Mouse (Mus musculus): Measurements from ENCODE around the gene Rtn4rl1. TPM values are rescaled to one million over a fixed set of nuclear protein-coding genes. Genes with fewer than 3 reads are reported as not detected.

Rtn4rl1 gene
- polyA plus RNA-seq, 1 experiment from 2014 or later: 2.6 TPM

DNA sequence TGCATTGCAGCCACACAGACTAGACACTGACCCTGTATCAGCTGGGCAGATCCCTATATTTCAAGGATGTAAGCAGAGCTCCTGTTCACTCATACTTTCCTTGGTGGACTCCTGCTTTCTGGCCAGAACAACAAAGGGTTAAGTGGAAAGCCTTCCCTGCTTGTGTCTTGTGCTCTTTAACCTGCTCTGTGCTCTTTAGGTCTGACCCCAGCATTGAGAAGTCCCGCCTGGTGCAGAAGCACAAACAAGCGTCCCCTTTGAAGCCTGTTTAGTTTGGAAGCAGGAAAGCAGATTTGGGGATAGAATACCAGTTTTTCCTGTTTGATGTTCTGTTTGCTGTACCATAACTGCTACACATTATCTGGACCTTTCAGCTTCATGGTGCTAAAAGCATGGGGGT is 35.7 kb upstream of the Rtn4rl1 start:
- WGBS: 56% methylated on average over 2 of the region's 2 CpGs
- Histone ChIP-seq H3K4me2 (no peak overlapping the region), H3K9ac (no peak overlapping the region), H3K9me3 (replicated peaks) (no peaks in the 10 kb centered on the region), H3K4me1 (no peaks in the 10 kb centered on the region), H3K36me3 (ENCODE audit: poor library complexity, severe bottlenecking) (peaks cover 54% of the 10 kb centered on the region), H3K4me3 (no peak overlapping the region), H3K27me3 (peaks cover 3% of the 10 kb centered on the region), H3K27ac (no peak overlapping the region)
- no peak for ATAC-seq

DNA sequence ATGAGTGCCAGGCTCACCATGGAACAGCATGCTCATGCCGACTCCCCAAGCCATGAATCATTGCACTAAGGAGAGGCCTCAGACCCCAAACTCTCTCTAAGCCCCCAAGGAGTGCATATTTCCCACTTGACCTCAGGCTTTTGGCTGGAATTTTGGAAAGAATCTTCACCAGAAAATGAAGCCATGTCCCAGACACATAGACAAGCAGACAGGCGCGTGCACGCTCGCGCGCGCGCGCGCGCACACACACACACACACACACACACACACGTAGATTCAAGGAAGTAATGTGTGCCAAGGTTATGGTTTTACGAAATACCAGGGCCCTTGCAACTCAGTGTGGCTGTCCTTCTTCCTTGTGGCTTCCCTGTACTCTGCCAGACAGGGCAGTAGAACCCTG is 35.2 kb upstream of the Rtn4rl1 start:
- no peak for ATAC-seq
- Histone ChIP-seq H3K4me3 (no peak overlapping the region), H3K4me2 (no peak overlapping the region), H3K4me1 (no peaks in the 10 kb centered on the region), H3K36me3 (ENCODE audit: poor library complexity, severe bottlenecking) (peaks cover 59% of the 10 kb centered on the region), H3K27ac (no peak overlapping the region), H3K9ac (no peak overlapping the region), H3K27me3 (peaks cover 8% of the 10 kb centered on the region), H3K9me3 (replicated peaks) (no peaks in the 10 kb centered on the region)
- WGBS: 96% methylated on average over 14 of the region's 14 CpGs

DNA sequence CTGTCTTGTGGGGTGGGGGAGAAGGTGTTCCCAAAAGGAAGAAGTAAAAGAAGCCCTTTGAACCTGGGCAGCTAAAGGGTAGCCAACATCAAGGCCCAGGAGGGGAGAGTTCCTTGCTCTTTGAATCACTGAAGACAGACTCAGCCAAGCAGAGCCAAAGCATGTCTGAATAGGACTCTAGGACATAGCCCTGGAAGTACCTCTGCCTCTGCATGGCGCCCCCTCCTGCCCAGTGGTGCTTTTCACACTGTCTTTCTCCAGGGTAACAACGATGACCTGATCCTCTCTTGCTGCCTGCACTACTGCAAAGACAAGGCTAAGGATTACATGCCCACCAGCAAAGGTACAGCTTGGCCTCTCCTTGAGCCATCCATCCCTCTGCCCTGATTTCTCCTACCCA is 34.0 kb upstream of the Rtn4rl1 start:
- H3K27ac ChIP-seq: no peak overlapping the region
- no peak overlapping the region for H3K9ac ChIP-seq
- H3K4me3 ChIP-seq: no peak overlapping the region
- WGBS: 66% methylated on average over 2 of the region's 2 CpGs
- no peak overlapping the region for H3K4me2 ChIP-seq
- no peaks in the 10 kb centered on the region for H3K4me1 ChIP-seq
- no peak for ATAC-seq
- H3K36me3 ChIP-seq (ENCODE audit: poor library complexity, severe bottlenecking): peaks cover 63% of the 10 kb centered on the region
- H3K9me3 ChIP-seq (replicated peaks): no peaks in the 10 kb centered on the region
- H3K27me3 ChIP-seq: peaks cover 20% of the 10 kb centered on the region

DNA sequence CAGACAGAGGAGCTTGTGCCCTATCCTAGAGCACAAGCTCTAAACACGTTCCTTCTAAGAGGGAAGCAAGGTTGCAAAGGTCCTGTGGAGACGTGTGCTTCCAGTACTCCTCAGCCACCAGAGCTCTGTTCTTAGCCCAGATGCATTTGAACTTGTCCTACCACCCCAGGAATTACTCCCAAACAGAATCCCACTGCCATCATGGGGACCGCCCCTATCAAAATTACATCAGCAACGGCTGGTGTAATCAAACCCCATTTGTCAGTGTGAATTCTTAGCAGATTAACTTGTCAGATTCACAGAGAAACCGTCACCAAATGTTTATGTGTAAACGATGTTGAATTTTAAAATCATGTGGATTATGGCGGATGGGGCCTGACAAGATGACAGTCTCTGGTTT is 32.6 kb upstream of the Rtn4rl1 start:
- H3K27ac ChIP-seq: no peak overlapping the region
- peaks cover 63% of the 10 kb centered on the region for H3K36me3 ChIP-seq (ENCODE audit: poor library complexity, severe bottlenecking)
- H3K27me3 ChIP-seq: peaks cover 34% of the 10 kb centered on the region
- H3K9ac ChIP-seq: no peak overlapping the region
- H3K9me3 ChIP-seq (replicated peaks): no peaks in the 10 kb centered on the region
- 85% methylated on average over 7 of the region's 7 CpGs for WGBS
- no peak overlapping the region for H3K4me2 ChIP-seq
- ATAC-seq: no peak
- H3K4me3 ChIP-seq: no peak overlapping the region
- H3K4me1 ChIP-seq: peaks cover 7% of the 10 kb centered on the region

- peaks cover 13% of the 10 kb centered on the region for H3K4me1 ChIP-seq
- H3K36me3 ChIP-seq (ENCODE audit: poor library complexity, severe bottlenecking): peaks cover 63% of the 10 kb centered on the region
- H3K4me2 ChIP-seq: no peak overlapping the region
- peaks cover 39% of the 10 kb centered on the region for H3K27me3 ChIP-seq
- no peak overlapping the region for H3K4me3 ChIP-seq
- ATAC-seq: no peak
- no peak overlapping the region for H3K27ac ChIP-seq
- no peaks in the 10 kb centered on the region for H3K9me3 ChIP-seq (replicated peaks)
- no peak overlapping the region for H3K9ac ChIP-seq
- 82% methylated on average over 4 of the region's 4 CpGs for WGBS
Measured at GRCm38 (mm10) chr11:75161417-75162008, 32.1 kb upstream of the Rtn4rl1 start.

GRCm38 (mm10) chr11:75162591-75163080 is 30.9 kb upstream of the Rtn4rl1 start:
- no peak for ATAC-seq
- H3K4me2 ChIP-seq: no peak overlapping the region
- peaks cover 24% of the 10 kb centered on the region for H3K4me1 ChIP-seq
- no peaks in the 10 kb centered on the region for H3K9me3 ChIP-seq (replicated peaks)
- H3K27ac ChIP-seq: no peak overlapping the region
- H3K27me3 ChIP-seq: peaks cover 51% of the 10 kb centered on the region
- H3K9ac ChIP-seq: no peak overlapping the region
- no peak overlapping the region for H3K4me3 ChIP-seq
- WGBS: 94% methylated on average over 12 of the region's 12 CpGs
- peaks cover 57% of the 10 kb centered on the region for H3K36me3 ChIP-seq (ENCODE audit: poor library complexity, severe bottlenecking)

DNA sequence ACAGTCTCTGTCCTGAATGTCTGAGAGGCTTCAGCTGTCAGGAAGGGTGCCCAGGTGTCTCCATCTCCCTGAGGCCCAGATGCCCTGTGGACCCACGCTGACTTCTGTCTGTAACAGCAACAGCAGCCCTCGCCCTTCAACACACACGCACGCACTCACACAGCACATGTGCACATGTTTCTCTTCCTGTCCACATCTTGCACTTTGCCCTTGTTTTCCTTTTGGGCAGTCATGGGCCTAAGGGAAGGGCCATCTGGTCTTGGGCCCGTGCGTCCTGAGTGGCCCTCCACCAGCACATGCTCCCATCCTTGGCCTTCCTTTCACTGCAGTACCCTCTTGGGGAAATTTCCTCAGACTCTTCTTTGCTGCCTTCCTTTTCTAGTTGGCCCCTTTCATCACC is 30.2 kb upstream of the Rtn4rl1 start:
- Histone ChIP-seq H3K27me3 (peaks cover 58% of the 10 kb centered on the region), H3K27ac (no peak overlapping the region), H3K4me3 (no peak overlapping the region), H3K36me3 (ENCODE audit: poor library complexity, severe bottlenecking) (peaks cover 52% of the 10 kb centered on the region), H3K9ac (no peak overlapping the region), H3K4me2 (no peak overlapping the region), H3K4me1 (peaks cover 31% of the 10 kb centered on the region), H3K9me3 (replicated peaks) (no peaks in the 10 kb centered on the region)
- WGBS: 96% methylated on average over 6 of the region's 6 CpGs
- no peak for ATAC-seq

DNA sequence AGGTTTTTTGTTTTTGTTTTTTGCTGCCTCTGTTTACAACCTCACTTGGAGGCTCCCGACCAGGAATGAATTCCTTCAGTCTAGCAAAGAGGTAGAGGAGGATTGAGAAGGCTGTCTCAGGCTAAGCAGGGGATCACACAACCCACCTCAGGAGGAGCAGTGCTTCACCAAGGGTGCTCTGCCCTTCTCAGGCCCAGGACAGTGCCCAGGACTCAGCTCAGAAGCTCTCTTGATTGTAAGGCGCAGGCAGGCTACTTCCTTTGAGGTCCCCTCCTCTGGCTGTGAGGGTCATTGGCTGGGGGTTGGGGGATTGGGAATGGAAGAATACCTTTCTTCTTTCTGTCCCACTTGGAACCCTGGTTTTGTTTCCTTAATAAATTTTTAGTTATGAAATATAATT is 29.5 kb upstream of the Rtn4rl1 start:
- Histone ChIP-seq H3K4me3 (no peak overlapping the region), H3K36me3 (ENCODE audit: poor library complexity, severe bottlenecking) (peaks cover 47% of the 10 kb centered on the region), H3K9me3 (replicated peaks) (no peaks in the 10 kb centered on the region), H3K4me2 (no peak overlapping the region), H3K9ac (no peak overlapping the region), H3K27ac (no peak overlapping the region), H3K27me3 (peaks cover 65% of the 10 kb centered on the region), H3K4me1 (peaks cover 38% of the 10 kb centered on the region)
- ATAC-seq: no peak
- WGBS: 77% methylated on average over 2 of the region's 2 CpGs

DNA sequence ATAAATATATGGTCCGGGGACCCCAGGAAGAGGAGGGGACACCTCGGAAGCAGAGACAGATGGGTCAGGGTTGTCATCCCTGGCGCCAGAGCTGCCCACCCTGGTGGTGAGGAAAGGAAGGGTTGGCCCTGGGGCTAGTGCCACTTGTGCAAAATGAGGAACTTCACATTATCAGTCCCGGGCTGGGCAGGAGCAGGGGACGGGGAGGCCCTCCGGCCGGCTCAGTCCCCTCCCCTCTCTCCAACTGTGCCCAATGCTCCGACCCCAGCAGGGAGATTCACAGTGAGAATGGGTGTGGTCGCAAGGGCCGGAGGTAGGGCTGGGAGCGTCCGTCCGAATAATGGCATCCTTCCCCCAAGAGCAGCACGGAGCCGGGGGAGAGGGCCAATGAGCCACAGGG is 28.8 kb upstream of the Rtn4rl1 start:
- ATAC-seq: no peak
- WGBS: 16% methylated on average over 15 of the region's 15 CpGs
- Histone ChIP-seq H3K36me3 (ENCODE audit: poor library complexity, severe bottlenecking) (peaks cover 40% of the 10 kb centered on the region), H3K27ac (no peak overlapping the region), H3K4me3 (no peak overlapping the region), H3K27me3 (peaks cover 72% of the 10 kb centered on the region), H3K9ac (no peak overlapping the region), H3K9me3 (replicated peaks) (no peaks in the 10 kb centered on the region), H3K4me1 (peaks cover 45% of the 10 kb centered on the region), H3K4me2 (no peak overlapping the region)

GRCm38 (mm10) chr11:75165441-75166192 is 28.0 kb upstream of the Rtn4rl1 start:
- Histone ChIP-seq H3K9ac (0 out of 2 replicates have a peak overlapping the region, but pooled peaks have one; percentile 14), H3K4me3 (peak overlapping the region; percentile 45), H3K36me3 (ENCODE audit: poor library complexity, severe bottlenecking) (peaks cover 31% of the 10 kb centered on the region), H3K9me3 (replicated peaks) (no peaks in the 10 kb centered on the region), H3K27me3 (peaks cover 80% of the 10 kb centered on the region), H3K4me1 (peaks cover 53% of the 10 kb centered on the region), H3K4me2 (peak overlapping the region; percentile 48), H3K27ac (no peak overlapping the region)
- no peak for ATAC-seq
- 4% methylated on average over 54 of the region's 54 CpGs for WGBS

GRCm38 (mm10) chr11:75166193-75166842 is 27.3 kb upstream of the Rtn4rl1 start:
- Histone ChIP-seq H3K9ac (0 out of 2 replicates have a peak overlapping the region, but pooled peaks have one; percentile 49), H3K4me1 (peaks cover 57% of the 10 kb centered on the region), H3K27me3 (peaks cover 87% of the 10 kb centered on the region), H3K4me2 (peak overlapping the region; percentile 48), H3K27ac (no peak overlapping the region), H3K36me3 (ENCODE audit: poor library complexity, severe bottlenecking) (peaks cover 24% of the 10 kb centered on the region), H3K4me3 (peak overlapping the region; percentile 45), H3K9me3 (replicated peaks) (no peaks in the 10 kb centered on the region)
- WGBS: 4% methylated on average over 48 of the region's 55 CpGs
- no peak for ATAC-seq

All from forebrain, embryonic 13.5 days (tissue).